Mouse (Mus musculus) lung, embryonic 16.5 days (tissue): Measurements from ENCODE around the gene Cxcl10. TPM values are rescaled to one million over a fixed set of nuclear protein-coding genes. Genes with fewer than 3 reads are reported as not detected.
A peak's percentile ranks its signal among the peaks of the same experiment; 100 is the strongest.

ENCODE experiments used
- ATAC-seq: fragments of 200-750 bp; cut with Nextera tagmentation; 2 replicates; pipeline ENCODE4 v1.8.0; 2017; ENCODE audit warnings: low read depth, mild to moderate bottlenecking, moderate library complexity
- H3K27ac ChIP-seq: fragments of 300-500 bp; sonication (generic); 2 replicates; pipeline ENCODE4 v1.5.1; 2014; ENCODE audit warnings: mild to moderate bottlenecking, control low read depth, low read length
- H3K27me3 ChIP-seq: fragments of 300-500 bp; sonication (generic); 2 replicates; pipeline ENCODE4 v1.6.1; 2014; ENCODE audit warnings: low read depth, low read length, mixed read lengths; ENCODE audit not compliant: control insufficient read depth, insufficient read depth
- H3K36me3 ChIP-seq: fragments of 300-500 bp; sonication (generic); 2 replicates; pipeline ENCODE4 v1.6.1; 2014; ENCODE audit warnings: low read length; ENCODE audit not compliant: control insufficient read depth, insufficient read depth
- H3K4me1 ChIP-seq: fragments of 300-500 bp; sonication (generic); replicated peaks from 2 replicates; pipeline ENCODE4 v1.6.1; 2014; ENCODE audit warnings: low read length, mixed read lengths; ENCODE audit not compliant: control insufficient read depth, insufficient read depth
- H3K4me2 ChIP-seq: fragments of 300-500 bp; sonication (generic); 2 replicates; pipeline ENCODE4 v1.6.1; 2014; ENCODE audit warnings: low read depth, low read length, control low read depth
- H3K4me3 ChIP-seq: fragments of 300-500 bp; sonication (generic); 2 replicates; pipeline ENCODE4 v1.5.1; 2014; ENCODE audit warnings: mild to moderate bottlenecking, low read length, control low read depth
- H3K9ac ChIP-seq: fragments of 300-500 bp; sonication (generic); 2 replicates; pipeline ENCODE4 v1.6.1; 2014; ENCODE audit warnings: low read length, control low read depth
- H3K9me3 ChIP-seq: fragments of 300-500 bp; sonication (generic); 2 replicates; pipeline ENCODE4 v1.6.1; 2016; ENCODE audit warnings: low read length; ENCODE audit not compliant: control insufficient read depth
- WGBS: fragments of 180-500 bp; shearing (Covaris S2); extraction: QIAGEN DNeasy Blood & Tissue Kit; methylation state at CpG from one replicate; pipeline ENCODE4 v1.1.7; 2014; 5-methylcytosine and 5-hydroxymethylcytosine counted together
- polyA plus RNA-seq: library from polyadenylated mRNA; unstranded; fragments of >200 nt; fragmentation: Nextera tagmentation; extraction: Ambion mirVana; gene quantifications from 2 replicates; pipeline ENCODE4 v1.2.1, GENCODE M21; 2015

Gene Cxcl10
- polyA plus RNA-seq, 1 experiment from 2014 or later: 0.57 TPM

GRCm38 (mm10) chr5:92332359-92332840, 16.3 kb downstream of the Cxcl10 start:
- Histone ChIP-seq H3K4me2 (peak overlapping the region; percentile 50), H3K4me1 (0 out of 2 replicates have a peak, but pooled peaks cover 2% of the 10 kb centered on the region), H3K9me3 (no peaks in the 10 kb centered on the region), H3K27me3 (no peaks in the 10 kb centered on the region), H3K4me3 (peak overlapping the region; percentile 7), H3K9ac (peak overlapping the region; percentile 36), H3K36me3 (no peaks in the 10 kb centered on the region), H3K27ac (peak overlapping the region; percentile 77)
- 37% methylated on average over 9 of the region's 9 CpGs for WGBS
- ATAC-seq: peak; percentile 91

GRCm38 (mm10) chr5:92331635-92332338, 16.9 kb downstream of the Cxcl10 start, which contains the start of gene Art3:
TSS of gene Art3 (plus strand) at chr5:92331827.
- H3K4me2 ChIP-seq: peak within 1 kb of the TSS; percentile 50
- peak within 1 kb of the TSS; percentile 77 for H3K27ac ChIP-seq
- H3K27me3 ChIP-seq: no peaks in the 10 kb centered on the region
- no peaks in the 10 kb centered on the region for H3K36me3 ChIP-seq
- no peaks in the 10 kb centered on the region for H3K9me3 ChIP-seq
- WGBS: 85% methylated on average over 17 of the region's 17 CpGs
- H3K9ac ChIP-seq: peak within 1 kb of the TSS; percentile 36
- 0 out of 2 replicates have a peak, but pooled peaks cover 2% of the 10 kb centered on the region for H3K4me1 ChIP-seq
- peak within 1 kb of the TSS; percentile 7 for H3K4me3 ChIP-seq
- ATAC-seq: peak; percentile 34; the same call in 1 of the 2 replicates

- no peaks in the 10 kb centered on the region for H3K9me3 ChIP-seq
- H3K4me1 ChIP-seq: 0 out of 2 replicates have a peak, but pooled peaks cover 2% of the 10 kb centered on the region
- H3K27me3 ChIP-seq: no peaks in the 10 kb centered on the region
- no peak overlapping the region for H3K4me2 ChIP-seq
- H3K27ac ChIP-seq: no peak overlapping the region
- no peak overlapping the region for H3K4me3 ChIP-seq
- ATAC-seq: no peak
- WGBS: 83% methylated on average over 12 of the region's 12 CpGs
- H3K9ac ChIP-seq: no peak overlapping the region
- no peaks in the 10 kb centered on the region for H3K36me3 ChIP-seq
These were observed 17.6 kb downstream of the Cxcl10 start for GRCm38 (mm10) chr5:92331122-92331521.

- WGBS: 76% methylated on average over 7 of the region's 7 CpGs
- ATAC-seq: no peak
- no peak within 1 kb of the TSS for H3K4me2 ChIP-seq
- no peaks in the 10 kb centered on the region for H3K9me3 ChIP-seq
- no peaks in the 10 kb centered on the region for H3K27me3 ChIP-seq
- H3K27ac ChIP-seq: no peak within 1 kb of the TSS
- peaks cover 9% of the 10 kb centered on the region for H3K4me1 ChIP-seq
- no peaks in the 10 kb centered on the region for H3K36me3 ChIP-seq
- no peak within 1 kb of the TSS for H3K4me3 ChIP-seq
- H3K9ac ChIP-seq: no peak within 1 kb of the TSS
These were observed 20.8 kb downstream of the Cxcl10 start, which contains the start of gene Cxcl9 for GRCm38 (mm10) chr5:92327929-92328328. TSS of gene Cxcl9 (minus strand) at chr5:92328079.

GRCm38 (mm10) chr5:92327367-92327766, 21.3 kb downstream of the Cxcl10 start:
- Histone ChIP-seq H3K4me2 (no peak overlapping the region), H3K9ac (no peak overlapping the region), H3K27ac (no peak overlapping the region), H3K4me3 (no peak overlapping the region), H3K9me3 (no peaks in the 10 kb centered on the region), H3K4me1 (peaks cover 9% of the 10 kb centered on the region), H3K27me3 (no peaks in the 10 kb centered on the region), H3K36me3 (no peaks in the 10 kb centered on the region)
- no peak for ATAC-seq
- 67% methylated on average over 6 of the region's 6 CpGs for WGBS

- peak; percentile 95 for ATAC-seq
- no peak overlapping the region for H3K4me3 ChIP-seq
- H3K4me1 ChIP-seq: peaks cover 11% of the 10 kb centered on the region
- no peaks in the 10 kb centered on the region for H3K27me3 ChIP-seq
- no peaks in the 10 kb centered on the region for H3K9me3 ChIP-seq
- H3K9ac ChIP-seq: no peak overlapping the region
- H3K4me2 ChIP-seq: no peak overlapping the region
- 38% methylated on average over 5 of the region's 5 CpGs for whole genome bisulfite sequencing
- no peaks in the 10 kb centered on the region for H3K36me3 ChIP-seq
- H3K27ac ChIP-seq: peak overlapping the region; percentile 79
These were observed 25.4 kb downstream of the Cxcl10 start for GRCm38 (mm10) chr5:92323264-92323663.

- 59% methylated on average over 4 of the region's 4 CpGs for WGBS
- H3K27ac ChIP-seq: peak overlapping the region; percentile 79
- ATAC-seq: peak; percentile 29; the same call in 1 of the 2 replicates
- no peak overlapping the region for H3K4me3 ChIP-seq
- no peaks in the 10 kb centered on the region for H3K27me3 ChIP-seq
- H3K9me3 ChIP-seq: no peaks in the 10 kb centered on the region
- no peak overlapping the region for H3K4me2 ChIP-seq
- H3K4me1 ChIP-seq: peaks cover 11% of the 10 kb centered on the region
- H3K36me3 ChIP-seq: no peaks in the 10 kb centered on the region
- H3K9ac ChIP-seq: no peak overlapping the region
These were observed 26.1 kb downstream of the Cxcl10 start for GRCm38 (mm10) chr5:92322612-92323011.

- no peak overlapping the region for H3K27ac ChIP-seq
- H3K4me3 ChIP-seq: no peak overlapping the region
- no peak for ATAC-seq
- no peaks in the 10 kb centered on the region for H3K36me3 ChIP-seq
- no peak overlapping the region for H3K9ac ChIP-seq
- H3K4me1 ChIP-seq: peaks cover 11% of the 10 kb centered on the region
- H3K27me3 ChIP-seq: no peaks in the 10 kb centered on the region
- 52% methylated on average over 8 of the region's 8 CpGs for WGBS
- H3K9me3 ChIP-seq: no peaks in the 10 kb centered on the region
- no peak overlapping the region for H3K4me2 ChIP-seq
These were observed 26.9 kb downstream of the Cxcl10 start for GRCm38 (mm10) chr5:92321631-92322400.

GRCm38 (mm10) chr5:92318596-92318995, 30.1 kb downstream of the Cxcl10 start:
- Histone ChIP-seq H3K27ac (no peak overlapping the region), H3K4me1 (peaks cover 4% of the 10 kb centered on the region; the same call in 1 of the 2 replicates), H3K27me3 (no peaks in the 10 kb centered on the region), H3K9ac (no peak overlapping the region), H3K4me2 (no peak overlapping the region), H3K4me3 (no peak overlapping the region), H3K36me3 (no peaks in the 10 kb centered on the region), H3K9me3 (no peaks in the 10 kb centered on the region)
- 84% methylated on average over 14 of the region's 14 CpGs for WGBS
- ATAC-seq: no peak
